In genomic region chr5:18688488-18688887, GRCm38 (mm10) we compare ENCODE assay signal across 25 mouse cellular contexts.
"Had no signal": no experiment of that assay in that cellular context is flagged by ENCODE, and none has a peak within 500 bp of the region (broad histone marks: within the 10 kb centered on the region; RNA-seq: fewer than 3 reads in every experiment).

No protein-coding gene starts in this region.

- H3K27ac ChIP-seq: heart, adult 2 months; heart, embryonic 13.5 days; heart, embryonic 15.5 days; hindbrain, embryonic 13.5 days; hindbrain, embryonic 15.5 days; hindbrain, postnatal 0 days; kidney, embryonic 15.5 days; kidney, postnatal 0 days; limb, embryonic 13.5 days; limb, embryonic 15.5 days; liver, embryonic 12.5 days; liver, embryonic 14.5 days had no signal

- H3K4me3 ChIP-seq: heart, adult 2 months; heart, embryonic 13.5 days; heart, embryonic 15.5 days; hindbrain, embryonic 13.5 days; hindbrain, embryonic 15.5 days; kidney, embryonic 15.5 days; limb, embryonic 13.5 days; limb, embryonic 15.5 days; liver, embryonic 12.5 days had no signal

- H3K9ac ChIP-seq: heart, embryonic 13.5 days; heart, embryonic 15.5 days; hindbrain, embryonic 13.5 days; hindbrain, embryonic 15.5 days; kidney, embryonic 15.5 days; limb, embryonic 13.5 days; limb, embryonic 15.5 days; liver, embryonic 12.5 days; liver, embryonic 14.5 days had no signal

- H3K4me1 ChIP-seq: heart, embryonic 13.5 days; heart, embryonic 15.5 days; hindbrain, embryonic 13.5 days; hindbrain, embryonic 15.5 days; kidney, embryonic 15.5 days; limb, embryonic 13.5 days; limb, embryonic 15.5 days; liver, embryonic 12.5 days had no signal

- H3K36me3 ChIP-seq: heart, embryonic 13.5 days; heart, embryonic 15.5 days; hindbrain, embryonic 13.5 days; hindbrain, embryonic 15.5 days; kidney, embryonic 15.5 days; limb, embryonic 13.5 days; limb, embryonic 15.5 days; liver, embryonic 12.5 days had no signal

- H3K9me3 ChIP-seq: heart, embryonic 13.5 days; heart, embryonic 15.5 days; hindbrain, embryonic 13.5 days; hindbrain, embryonic 15.5 days; kidney, embryonic 15.5 days; limb, embryonic 13.5 days; limb, embryonic 15.5 days; liver, embryonic 12.5 days had no signal

- H3K27me3 ChIP-seq: heart, embryonic 13.5 days; heart, embryonic 15.5 days; hindbrain, embryonic 13.5 days; hindbrain, embryonic 15.5 days; kidney, embryonic 15.5 days; limb, embryonic 13.5 days; limb, embryonic 15.5 days; liver, embryonic 12.5 days had no signal

- DNase-seq: gastrocnemius, postnatal 14 days; gastrocnemius, postnatal 36 days; heart, adult 11 months; heart, adult 2 months; heart, postnatal 14 days; heart, postnatal 36 days; kidney, adult 11 months; kidney, adult 2 months; kidney, adult 9 months; kidney, postnatal 14 days; kidney, postnatal 36 days; layer of hippocampus, adult 9-11 months; layer of hippocampus, postnatal 36 days; left cerebral cortex, postnatal 4 days had no signal
